In the genomic region with DNA sequence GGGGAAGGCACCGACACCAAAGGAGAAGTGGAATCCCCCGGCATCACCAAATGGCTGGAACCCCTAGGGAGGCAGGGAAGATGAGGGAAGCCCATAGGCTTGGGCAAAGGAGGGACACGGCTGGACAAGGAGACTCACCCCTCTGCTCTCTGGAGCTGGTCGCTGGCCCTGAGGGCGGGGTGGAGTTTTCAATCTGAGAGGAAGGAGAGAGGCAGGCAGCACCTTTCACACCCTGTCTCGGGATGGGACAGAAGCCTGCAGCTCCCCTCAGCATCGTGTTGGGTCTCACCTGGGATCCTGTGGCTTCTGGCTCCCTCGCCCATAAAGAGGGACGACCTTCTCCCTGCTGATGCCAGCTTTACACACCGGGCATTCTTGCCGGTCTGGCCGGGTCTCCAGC, we compare ENCODE assay signal across 10 mouse cellular contexts. TPM values are rescaled to one million over a fixed set of nuclear protein-coding genes. Genes with fewer than 3 reads are reported as not detected.
A peak's percentile ranks its signal among the peaks of the same experiment; 100 is the strongest.
DNase-seq lines count a peak whose midpoint lies in the region; ATAC-seq and TF ChIP-seq lines count a peak whose summit lies in the region.
"Had no signal": no experiment of that assay in that cellular context is flagged by ENCODE, and none has a peak within 500 bp of the region (broad histone marks: within the 10 kb centered on the region; RNA-seq: fewer than 3 reads in every experiment).

No protein-coding gene starts in this region.

- H3K36me3 ChIP-seq in lung, embryonic 14.5 days (ENCODE audit: insufficient read depth): peaks cover 22% of the 10 kb centered on the region
- peaks cover 18% of the 10 kb centered on the region for H3K36me3 ChIP-seq in hindbrain, embryonic 12.5 days
- peaks cover 24% of the 10 kb centered on the region for H3K36me3 ChIP-seq in midbrain, embryonic 13.5 days

- H3K4me3 ChIP-seq in lung, embryonic 14.5 days (ENCODE audit: low read depth, low read length): no peak overlapping the region
- H3K4me3 ChIP-seq in hindbrain, embryonic 12.5 days: peak overlapping the region; percentile 96; the same call in 1 of the 2 replicates
- peak overlapping the region; percentile 78 for H3K4me3 ChIP-seq in midbrain, embryonic 13.5 days (replicated peaks)

- TF ChIP-seq CTCF in lung, embryonic 14.5 days (IDR thresholded peaks at IDR 0.05; ENCODE audit: low read depth): no peak

- ATAC-seq in lung, embryonic 14.5 days (ENCODE audit: insufficient read depth): no peak
- no peak for ATAC-seq in hindbrain, embryonic 12.5 days (ENCODE audit: low FRiP score)
- no peak for ATAC-seq in midbrain, embryonic 13.5 days

- peak overlapping the region; percentile 78; the same call in 1 of the 2 replicates for H3K4me2 ChIP-seq in lung, embryonic 14.5 days
- peak overlapping the region; percentile 92 for H3K4me2 ChIP-seq in hindbrain, embryonic 12.5 days (replicated peaks)
- peak overlapping the region; percentile 90 for H3K4me2 ChIP-seq in midbrain, embryonic 13.5 days (replicated peaks)

- no peaks in the 10 kb centered on the region for H3K27me3 ChIP-seq in lung, embryonic 14.5 days (ENCODE audit: insufficient read depth, low read length)
- no peaks in the 10 kb centered on the region for H3K27me3 ChIP-seq in hindbrain, embryonic 12.5 days
- H3K27me3 ChIP-seq in midbrain, embryonic 13.5 days: no peaks in the 10 kb centered on the region

- H3K27ac ChIP-seq in lung, embryonic 14.5 days (ENCODE audit: low read depth): no peak overlapping the region
- no peak overlapping the region for H3K27ac ChIP-seq in hindbrain, embryonic 12.5 days
- H3K27ac ChIP-seq in midbrain, embryonic 13.5 days: no peak overlapping the region

- 74% methylated on average over 12 of the region's 12 CpGs for WGBS in lung, embryonic 14.5 days
- 88% methylated on average over 12 of the region's 12 CpGs for WGBS in hindbrain, embryonic 12.5 days
- 90% methylated on average over 12 of the region's 12 CpGs for WGBS in midbrain, embryonic 13.5 days

- peak; percentile 69 for DNase-seq in cerebellum, adult 9-11 months
- no peak for DNase-seq in cerebellum, adult 11 months
- no peak for DNase-seq in lung, embryonic 14.5 days
- no peak for DNase-seq in lung, postnatal 36 days
- DNase-seq in gastrocnemius, postnatal 25 days: no peak
- no peak for DNase-seq in cerebellum, postnatal 36 days
- DNase-seq: B cell, adult 2 months; heart, adult 18-20 months had no signal

- H3K4me1 ChIP-seq in lung, embryonic 14.5 days (ENCODE audit: insufficient read depth): peaks cover 18% of the 10 kb centered on the region
- peaks cover 35% of the 10 kb centered on the region for H3K4me1 ChIP-seq in hindbrain, embryonic 12.5 days
- H3K4me1 ChIP-seq in midbrain, embryonic 13.5 days (replicated peaks): peaks cover 43% of the 10 kb centered on the region

- no peak overlapping the region for H3K9ac ChIP-seq in lung, embryonic 14.5 days
- H3K9ac ChIP-seq in hindbrain, embryonic 12.5 days: no peak overlapping the region
- peak overlapping the region; percentile 23; the same call in 1 of the 2 replicates for H3K9ac ChIP-seq in midbrain, embryonic 13.5 days (replicated peaks)

- H3K9me3 ChIP-seq in lung, embryonic 14.5 days (ENCODE audit: low read depth, low read length): no peaks in the 10 kb centered on the region
- no peaks in the 10 kb centered on the region for H3K9me3 ChIP-seq in hindbrain, embryonic 12.5 days (replicated peaks)
- H3K9me3 ChIP-seq in midbrain, embryonic 13.5 days: no peaks in the 10 kb centered on the region

RNA-seq across cellular contexts. Expression of gene Rnf5, which starts 1.7 kb away (rescaled TPM):
- polyA plus RNA-seq in lung, embryonic 14.5 days (2014; fragmentation: Nextera tagmentation; extraction: Ambion mirVana): 78.7 and 84.9 TPM in 2 replicates
- 214 and 228 TPM in 2 replicates for polyA plus RNA-seq in hindbrain, embryonic 12.5 days (2016; fragmentation: Nextera tagmentation; extraction: Ambion mirVana)
- polyA plus RNA-seq in midbrain, embryonic 13.5 days (2015; fragmentation: Nextera tagmentation; extraction: Ambion mirVana): 324 and 337 TPM in 2 replicates
- 10 to 100 TPM; 16.4 to 19.2 TPM for total RNA-seq in gastrocnemius, postnatal 25 days (2021)

RNA-seq across cellular contexts. Expression of gene Agpat1, which starts 2.3 kb away (rescaled TPM):
- 52.5 and 54.1 TPM in 2 replicates for polyA plus RNA-seq in lung, embryonic 14.5 days (2014; fragmentation: Nextera tagmentation; extraction: Ambion mirVana)
- 76.9 and 79.0 TPM in 2 replicates for polyA plus RNA-seq in hindbrain, embryonic 12.5 days (2016; fragmentation: Nextera tagmentation; extraction: Ambion mirVana)
- 86.0 and 100 TPM in 2 replicates for polyA plus RNA-seq in midbrain, embryonic 13.5 days (2015; fragmentation: Nextera tagmentation; extraction: Ambion mirVana)
- total RNA-seq in gastrocnemius, postnatal 25 days (2021): 10 to 100 TPM; 53.6 to 56.9 TPM

RNA-seq across cellular contexts. Expression of gene Ager, which starts 4.1 kb away (rescaled TPM):
- 64.7 and 74.6 TPM in 2 replicates for polyA plus RNA-seq in lung, embryonic 14.5 days (2014; fragmentation: Nextera tagmentation; extraction: Ambion mirVana)
- polyA plus RNA-seq in hindbrain, embryonic 12.5 days (2016; fragmentation: Nextera tagmentation; extraction: Ambion mirVana): 1.9 and 2.9 TPM in 2 replicates
- 1.5 and 2.2 TPM in 2 replicates for polyA plus RNA-seq in midbrain, embryonic 13.5 days (2015; fragmentation: Nextera tagmentation; extraction: Ambion mirVana)
- total RNA-seq in gastrocnemius, postnatal 25 days (2021): under 1 TPM in 1 of 2 experiments, not detected in 1; 0.24 TPM

RNA-seq across cellular contexts. Expression of gene Pbx2, which starts 10.7 kb away (rescaled TPM):
- polyA plus RNA-seq in lung, embryonic 14.5 days (2014; fragmentation: Nextera tagmentation; extraction: Ambion mirVana): 10.1 and 10.4 TPM in 2 replicates
- polyA plus RNA-seq in hindbrain, embryonic 12.5 days (2016; fragmentation: Nextera tagmentation; extraction: Ambion mirVana): 17.9 and 18.7 TPM in 2 replicates
- 13.3 and 15.3 TPM in 2 replicates for polyA plus RNA-seq in midbrain, embryonic 13.5 days (2015; fragmentation: Nextera tagmentation; extraction: Ambion mirVana)
- 10 to 100 TPM; 12.1 to 13.6 TPM for total RNA-seq in gastrocnemius, postnatal 25 days (2021)

RNA-seq across cellular contexts. Expression of gene Gpsm3, which starts 12.2 kb away (rescaled TPM):
- polyA plus RNA-seq in lung, embryonic 14.5 days (2014; fragmentation: Nextera tagmentation; extraction: Ambion mirVana): 13.6 and 14.5 TPM in 2 replicates
- 3.5 and 4.3 TPM in 2 replicates for polyA plus RNA-seq in hindbrain, embryonic 12.5 days (2016; fragmentation: Nextera tagmentation; extraction: Ambion mirVana)
- 2.8 and 3.4 TPM in 2 replicates for polyA plus RNA-seq in midbrain, embryonic 13.5 days (2015; fragmentation: Nextera tagmentation; extraction: Ambion mirVana)
- 1 to 10 TPM; 2.3 to 2.6 TPM for total RNA-seq in gastrocnemius, postnatal 25 days (2021)

Comparison
In these comparisons a context has a peak if more than half of its experiments do, and no peak if none do; other contexts are left out.
1. RNA of gene Ager, which starts 4.1 kb away (polyA plus RNA-seq): 64.7 to 74.6 TPM in lung, embryonic 14.5 days; 1.9 to 2.9 TPM in hindbrain, embryonic 12.5 days and 1.5 to 2.2 TPM in midbrain, embryonic 13.5 days; every median in the first group is over 10 times any median in the second.
2. Peak in every context shown above with its lines, with median percentiles within 50 percentile points of each other: H3K4me2 ChIP-seq.